Mouse (Mus musculus): ENCODE measurements at regions not wholly inside any gene's neighbourhood (a gene's known extent, or its start where the extent isn't known, plus 50 kb on each side); places are given as distances from the start of the nearest gene placed in this dataset.

DNA sequence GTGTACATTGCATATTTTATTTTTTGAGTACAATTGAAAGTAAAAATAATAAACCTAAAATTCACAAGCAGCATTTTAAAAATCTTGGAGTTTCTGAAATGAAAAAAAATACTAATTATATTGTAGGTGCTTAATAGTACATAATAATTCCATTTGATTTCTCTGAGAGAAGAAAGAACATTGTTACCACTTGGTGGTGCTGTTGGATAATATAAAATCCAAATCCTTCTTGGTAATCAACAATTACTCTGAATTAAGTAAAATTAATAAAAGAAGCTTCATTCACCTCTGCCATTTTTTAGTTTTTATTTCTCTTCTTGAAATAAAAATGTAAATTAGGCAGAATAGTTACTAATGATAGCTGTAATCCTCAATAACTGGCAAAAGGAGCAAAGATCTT, 563.2 kb upstream of the Pcdh20 start:
- Histone ChIP-seq H3K36me3 (no peaks in the 10 kb centered on the region), H3K4me1 (replicated peaks) (no peaks in the 10 kb centered on the region), H3K4me2 (replicated peaks) (no peak overlapping the region), H3K27ac (no peak overlapping the region), H3K9me3 (no peaks in the 10 kb centered on the region), H3K9ac (no peak overlapping the region), H3K27me3 (replicated peaks) (no peaks in the 10 kb centered on the region), H3K4me3 (replicated peaks) (no peak overlapping the region)
- no peak for ATAC-seq

DNA sequence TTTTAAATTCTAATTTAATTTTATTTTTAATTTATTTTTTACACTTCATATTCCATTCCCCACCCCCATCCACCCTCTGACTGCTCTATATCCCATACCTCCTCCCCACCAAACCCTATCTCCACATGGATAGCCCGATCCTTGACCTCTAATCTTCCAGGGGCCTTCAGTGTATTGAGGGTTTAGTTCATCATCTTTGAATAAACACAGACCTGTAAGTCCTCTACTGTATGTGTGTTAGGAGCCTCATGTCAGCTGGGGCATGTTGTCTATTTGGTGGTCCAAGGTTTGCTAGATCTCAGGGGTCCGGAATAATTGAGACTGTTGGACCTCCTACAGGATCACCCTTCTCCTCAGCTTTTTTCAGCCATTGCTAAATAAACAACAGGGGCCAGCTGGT, 540.2 kb upstream of the Pcdh20 start:
- H3K9me3 ChIP-seq: no peaks in the 10 kb centered on the region
- H3K4me2 ChIP-seq (replicated peaks): no peak overlapping the region
- no peaks in the 10 kb centered on the region for H3K36me3 ChIP-seq
- no peak overlapping the region for H3K27ac ChIP-seq
- H3K4me3 ChIP-seq (replicated peaks): no peak overlapping the region
- H3K4me1 ChIP-seq (replicated peaks): no peaks in the 10 kb centered on the region
- no peaks in the 10 kb centered on the region for H3K27me3 ChIP-seq (replicated peaks)
- WGBS: 85% methylated on average over 2 of the region's 2 CpGs
- H3K9ac ChIP-seq: no peak overlapping the region
- ATAC-seq: no peak

DNA sequence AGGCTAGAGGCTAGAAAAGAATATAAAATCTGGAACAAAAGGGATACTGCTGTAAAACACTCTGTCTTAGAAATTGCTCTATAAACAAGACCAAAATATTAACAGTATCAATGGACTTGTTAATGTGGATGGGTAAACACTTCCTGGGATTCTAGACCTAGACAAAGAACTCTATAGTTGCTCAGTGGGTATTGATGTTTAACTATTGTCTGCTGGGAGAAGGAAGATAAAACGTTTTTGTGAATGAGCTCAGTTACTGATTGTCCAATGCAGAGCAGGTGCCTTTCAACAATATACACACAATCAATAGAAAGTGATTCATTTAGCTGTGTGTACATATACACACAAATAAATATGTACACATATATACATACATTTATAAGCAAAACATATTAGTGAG, 538.5 kb upstream of the Pcdh20 start:
- 31% methylated on average over 1 of the region's 1 CpGs for WGBS

DNA sequence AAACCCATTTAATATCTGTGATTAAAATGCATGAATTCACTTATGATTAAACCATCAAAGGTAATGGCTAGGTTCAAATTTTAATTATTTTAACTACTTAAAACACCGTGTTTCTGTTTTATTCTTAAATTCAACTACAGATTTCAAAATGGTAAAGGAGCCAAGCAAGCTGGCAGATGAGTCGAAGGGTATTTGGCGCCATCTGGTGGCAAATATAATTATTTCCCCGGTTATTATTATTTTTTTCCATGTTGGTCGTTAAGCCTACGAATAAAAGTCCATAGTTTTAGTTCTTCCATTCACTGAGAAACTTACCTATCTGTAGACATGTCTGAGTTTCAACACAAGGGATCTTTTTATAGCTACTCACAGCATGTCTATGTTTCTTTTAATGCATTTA, 510.7 kb upstream of the Pcdh20 start:
- WGBS: 11% methylated on average over 6 of the region's 6 CpGs
- no peak for ATAC-seq
- Histone ChIP-seq H3K4me2 (replicated peaks) (no peak overlapping the region), H3K27ac (no peak overlapping the region), H3K27me3 (replicated peaks) (no peaks in the 10 kb centered on the region), H3K36me3 (no peaks in the 10 kb centered on the region), H3K4me3 (replicated peaks) (no peak overlapping the region), H3K9me3 (no peaks in the 10 kb centered on the region), H3K9ac (no peak overlapping the region), H3K4me1 (replicated peaks) (no peaks in the 10 kb centered on the region)

More for the DNA sequence above, 538.5 kb upstream of the Pcdh20 start:
- Histone ChIP-seq H3K4me3 (replicated peaks) (no peak overlapping the region), H3K4me2 (replicated peaks) (no peak overlapping the region), H3K36me3 (no peaks in the 10 kb centered on the region), H3K27ac (no peak overlapping the region), H3K27me3 (replicated peaks) (no peaks in the 10 kb centered on the region), H3K4me1 (replicated peaks) (no peaks in the 10 kb centered on the region), H3K9ac (no peak overlapping the region), H3K9me3 (no peaks in the 10 kb centered on the region)
- no peak for ATAC-seq

DNA sequence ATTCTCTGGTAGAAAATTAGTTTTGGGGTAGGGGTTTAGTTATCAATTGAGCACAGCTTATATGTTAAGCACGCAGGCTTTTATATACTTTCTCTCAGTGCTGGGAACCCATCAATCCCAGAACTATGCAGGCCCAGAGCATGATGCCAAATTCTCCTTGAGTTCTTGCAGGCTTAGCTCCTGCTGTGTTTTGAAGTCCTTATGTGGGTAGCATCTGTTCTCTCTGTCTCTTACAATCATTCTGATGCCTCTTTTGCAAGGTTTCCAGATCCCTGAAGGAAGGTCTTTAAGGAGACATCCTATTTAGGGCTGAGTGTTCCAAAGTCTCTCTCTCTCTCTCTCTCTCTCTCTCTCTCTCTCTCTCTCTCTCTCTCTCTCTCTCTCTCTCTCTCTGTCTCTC, 504.8 kb upstream of the Pcdh20 start:
- Histone ChIP-seq H3K4me2 (replicated peaks) (no peak overlapping the region), H3K36me3 (no peaks in the 10 kb centered on the region), H3K4me3 (replicated peaks) (no peak overlapping the region), H3K27me3 (replicated peaks) (no peaks in the 10 kb centered on the region), H3K9ac (no peak overlapping the region), H3K27ac (no peak overlapping the region), H3K4me1 (replicated peaks) (no peaks in the 10 kb centered on the region), H3K9me3 (no peaks in the 10 kb centered on the region)
- ATAC-seq: no peak
- 74% methylated on average over 1 of the region's 1 CpGs for WGBS

DNA sequence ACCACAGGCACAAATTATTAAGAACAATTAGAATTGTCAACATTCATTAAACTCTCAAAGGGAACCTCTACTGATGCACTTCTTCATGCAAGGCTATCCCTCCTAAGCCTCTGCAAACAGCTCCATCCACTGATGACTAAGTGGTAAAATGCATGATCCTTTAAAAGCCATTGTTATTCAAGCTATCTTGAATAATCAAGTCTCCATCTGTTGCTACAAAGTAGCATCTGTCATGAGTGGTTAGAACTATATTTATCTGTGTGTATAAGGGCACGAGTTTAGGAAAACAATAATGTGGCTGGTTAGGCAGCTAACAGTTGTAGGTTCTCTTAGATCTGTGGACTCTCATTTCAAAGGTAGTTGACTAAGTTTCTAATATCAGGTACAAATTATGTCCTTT, 463.4 kb upstream of the Pcdh20 start:
- ATAC-seq: no peak
- 63% methylated on average over 1 of the region's 1 CpGs for WGBS

More for the DNA sequence above, 463.4 kb upstream of the Pcdh20 start:
- Histone ChIP-seq H3K9ac (no peak overlapping the region), H3K4me3 (replicated peaks) (no peak overlapping the region), H3K27me3 (replicated peaks) (no peaks in the 10 kb centered on the region), H3K9me3 (no peaks in the 10 kb centered on the region), H3K4me1 (replicated peaks) (no peaks in the 10 kb centered on the region), H3K4me2 (replicated peaks) (no peak overlapping the region), H3K27ac (no peak overlapping the region), H3K36me3 (no peaks in the 10 kb centered on the region)

Data from intestine, embryonic 15.5 days (tissue).